Mouse (Mus musculus) fat pad, adult 2 months (tissue): ENCODE measurements around the gene Npc1l1.

Experiments used
- DNase-seq: peaks from one replicate; pipeline ENCODE4 v3.0.0-alpha.2; 2011; ENCODE audit warnings: low read depth, low spot score; ENCODE audit errors: extremely low read depth

The Npc1l1 gene

DNA sequence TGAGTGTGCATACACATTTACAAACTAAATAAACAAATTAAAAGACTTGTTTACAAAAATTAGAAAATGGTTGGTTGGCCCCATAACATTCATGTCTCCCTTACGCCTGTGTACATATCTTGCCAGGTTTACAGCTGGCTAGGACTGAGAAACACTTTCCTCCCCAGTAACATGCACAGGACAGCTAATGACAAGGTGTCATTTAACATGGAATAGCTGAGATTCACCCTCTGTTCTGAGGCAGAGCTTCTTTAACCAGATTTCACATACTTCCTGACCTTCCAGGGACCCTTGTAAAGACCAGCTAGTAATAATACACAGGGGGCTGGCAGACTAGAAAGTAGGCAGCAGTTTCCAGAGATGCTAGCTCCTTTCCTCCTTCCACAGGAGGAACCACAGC, 21.8 kb downstream of the Npc1l1 start:
- DNase-seq = no peak

DNA sequence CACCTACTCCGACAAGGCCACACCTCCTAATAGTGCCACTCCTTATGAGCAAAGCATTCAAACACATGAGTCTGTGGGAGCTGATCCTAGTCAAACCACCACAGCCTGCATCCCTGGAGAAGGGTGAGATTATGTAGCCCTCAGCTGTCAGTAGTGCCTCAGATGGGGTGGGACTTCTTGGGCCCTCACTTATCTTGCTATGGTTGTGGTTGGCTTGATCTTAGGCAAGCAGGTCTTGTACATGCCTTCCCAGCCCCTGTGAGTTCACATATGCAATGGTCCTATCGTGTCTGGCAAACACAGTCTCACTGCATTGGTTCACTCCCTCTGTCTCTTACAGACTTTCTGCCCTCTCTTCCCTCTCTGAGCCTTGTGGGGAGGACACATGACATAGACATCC, 22.9 kb downstream of the Npc1l1 start:
- no peak for DNase-seq

DNA sequence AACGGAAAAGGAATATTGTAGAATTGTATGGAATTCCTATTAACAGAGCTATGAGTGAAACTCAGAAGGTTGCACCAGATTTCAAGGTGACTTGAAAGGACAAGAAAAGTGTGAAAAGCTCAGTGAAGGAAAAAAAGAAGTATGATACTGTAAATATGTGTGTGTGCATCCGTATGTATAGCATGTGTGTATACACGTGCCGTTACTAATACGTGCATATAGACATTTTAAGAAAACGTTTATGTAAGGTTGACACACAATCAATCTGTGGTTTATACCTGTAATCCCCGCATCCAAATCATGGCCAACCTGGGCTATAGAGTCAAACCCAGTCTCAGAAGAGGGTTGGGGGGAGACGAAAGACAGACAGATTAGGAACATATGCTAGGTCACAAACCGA, 29.4 kb downstream of the Npc1l1 start:
- no peak for DNase-seq

DNA sequence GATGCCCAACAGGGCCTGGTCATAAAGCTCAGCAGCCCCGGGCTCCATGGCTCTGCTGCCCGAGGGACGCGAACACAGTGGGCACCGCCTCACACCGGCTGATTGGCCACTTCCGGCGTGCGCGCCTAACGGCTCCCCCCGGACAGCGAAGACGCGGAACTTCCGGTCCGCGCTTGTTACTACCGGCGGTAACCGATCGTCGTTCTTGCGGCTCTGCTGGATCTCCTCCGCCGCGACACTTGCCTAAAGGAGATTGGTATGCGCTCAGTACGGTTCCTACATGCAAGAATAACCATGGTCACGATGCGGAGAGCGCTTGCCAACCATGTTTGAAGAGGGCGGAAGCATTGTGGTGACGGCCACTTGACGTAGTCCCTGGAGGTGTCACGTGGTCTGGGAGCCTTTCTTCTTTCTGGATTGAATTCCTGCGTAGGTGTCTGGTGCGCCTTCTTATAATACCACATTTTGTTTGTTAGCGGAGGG, 29.8 kb downstream of the Npc1l1 start, which contains the start of gene Nudcd3:
Gene Nudcd3 (minus strand): TSS at position 329 of the 483 bp plus-strand sequence.
- DNase-seq = peak; percentile 39

DNA sequence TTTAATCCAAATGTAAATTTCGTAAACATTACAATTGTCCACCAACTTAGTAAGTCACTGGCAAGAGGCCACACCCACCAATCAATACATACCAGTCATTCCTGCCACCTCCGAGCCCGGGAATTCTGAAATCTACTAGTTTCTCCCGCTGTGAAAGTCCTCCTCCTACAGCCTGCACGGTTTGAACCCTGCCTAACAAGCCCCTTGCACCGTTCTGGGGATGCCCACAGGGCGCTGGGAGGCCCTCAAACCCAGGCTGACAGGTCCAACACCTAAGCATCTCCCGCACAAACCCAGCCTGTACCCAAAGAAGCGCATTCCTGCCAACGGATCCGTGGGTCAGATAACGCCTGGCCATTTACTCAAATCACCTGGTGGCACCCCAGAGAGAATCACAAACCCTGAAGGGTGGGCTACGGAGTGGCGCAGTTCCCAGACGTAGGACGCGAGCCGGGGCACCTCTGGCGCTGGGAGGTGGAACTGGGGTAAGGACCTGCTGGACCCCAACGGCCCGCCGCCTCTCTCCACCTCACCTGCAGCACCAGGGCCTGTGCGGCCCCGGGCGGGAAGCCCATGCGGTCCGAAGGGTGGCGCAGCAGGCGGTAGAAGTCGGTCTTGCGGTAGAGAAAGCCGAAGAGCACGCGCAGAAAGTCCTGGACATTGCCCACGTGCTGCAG, 30.4 kb downstream of the Npc1l1 start, which contains the start of gene A730071L15Rik:
Gene A730071L15Rik (plus strand): TSS at position 620 of the 677 bp plus-strand sequence.
- no peak for DNase-seq

DNA sequence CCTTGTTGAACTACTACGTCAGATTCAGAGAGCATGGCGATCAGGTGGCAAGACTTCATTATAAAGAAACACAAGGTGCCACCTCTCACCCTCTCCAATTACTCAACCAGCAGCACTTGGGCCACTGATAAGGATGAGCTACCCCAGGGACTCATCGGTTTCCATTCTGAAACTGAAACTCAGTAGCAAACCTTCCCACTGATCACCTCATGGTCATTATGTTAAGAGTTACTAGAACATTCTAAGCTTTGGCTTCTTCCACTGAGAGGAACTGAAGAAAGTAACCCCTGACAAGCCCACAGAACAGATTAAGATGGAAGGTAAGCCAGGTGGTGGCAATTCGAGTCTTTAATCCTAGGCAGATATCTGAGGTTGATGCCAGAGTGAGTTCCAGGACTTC, 31.5 kb downstream of the Npc1l1 start:
- no peak for DNase-seq

DNA sequence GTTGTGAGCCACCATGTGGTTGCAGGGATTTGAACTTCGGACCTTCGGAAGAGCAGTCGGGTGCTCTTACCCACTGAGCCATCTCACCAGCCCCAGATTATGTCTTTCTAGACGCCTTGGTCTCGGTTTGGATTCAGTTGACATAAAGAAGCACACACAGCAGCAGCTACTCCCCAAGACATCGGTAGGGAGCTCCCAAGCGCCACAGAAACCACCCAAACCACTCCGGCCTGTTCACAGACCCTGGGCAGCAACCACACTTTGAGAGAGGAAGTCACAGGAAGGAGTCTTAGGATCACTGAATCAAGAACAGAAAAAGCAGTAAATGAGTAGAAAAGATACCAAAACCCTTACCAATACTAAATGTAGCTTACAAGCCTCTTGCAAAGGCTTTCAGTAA, 33.2 kb downstream of the Npc1l1 start:
- no peak for DNase-seq

DNA sequence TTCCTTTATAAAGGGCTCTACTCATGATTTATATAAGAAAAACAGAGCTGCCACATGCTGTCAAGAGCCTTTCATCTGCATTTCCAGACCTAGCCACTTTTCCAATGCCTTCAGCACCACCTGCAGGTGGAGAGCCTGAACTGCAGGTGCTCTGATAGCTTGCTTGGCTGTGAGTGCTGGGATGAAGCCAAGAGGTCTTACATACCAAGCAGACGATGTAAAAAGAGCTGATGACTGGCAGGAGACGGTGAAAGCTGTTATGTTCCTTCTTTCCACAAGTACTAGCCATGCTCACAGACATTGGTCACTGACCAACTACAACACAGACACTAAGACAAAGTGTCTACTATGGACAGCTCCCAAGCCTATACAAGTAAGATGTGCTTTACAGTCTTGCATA, 42.1 kb downstream of the Npc1l1 start:
- DNase-seq = peak; percentile 89

DNA sequence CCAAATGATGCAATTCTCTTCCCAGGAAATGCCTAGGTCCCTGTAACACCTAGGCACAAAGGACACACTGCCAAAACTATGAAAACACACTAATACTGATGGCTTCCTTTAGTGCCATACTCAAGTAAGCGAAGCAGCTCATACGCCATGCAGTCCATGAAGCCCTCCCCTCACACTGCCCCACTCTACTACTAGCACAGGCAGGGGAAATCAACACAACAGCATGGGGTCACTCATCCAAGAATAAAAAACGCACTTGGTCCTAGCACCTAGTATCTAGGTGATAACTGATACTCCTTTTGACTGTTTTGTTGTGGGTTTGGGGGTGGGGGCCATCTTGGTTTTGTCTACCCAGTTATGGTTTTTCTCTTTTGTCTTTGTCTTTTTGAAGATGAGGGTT, 42.5 kb downstream of the Npc1l1 start:
- DNase-seq = no peak

DNA sequence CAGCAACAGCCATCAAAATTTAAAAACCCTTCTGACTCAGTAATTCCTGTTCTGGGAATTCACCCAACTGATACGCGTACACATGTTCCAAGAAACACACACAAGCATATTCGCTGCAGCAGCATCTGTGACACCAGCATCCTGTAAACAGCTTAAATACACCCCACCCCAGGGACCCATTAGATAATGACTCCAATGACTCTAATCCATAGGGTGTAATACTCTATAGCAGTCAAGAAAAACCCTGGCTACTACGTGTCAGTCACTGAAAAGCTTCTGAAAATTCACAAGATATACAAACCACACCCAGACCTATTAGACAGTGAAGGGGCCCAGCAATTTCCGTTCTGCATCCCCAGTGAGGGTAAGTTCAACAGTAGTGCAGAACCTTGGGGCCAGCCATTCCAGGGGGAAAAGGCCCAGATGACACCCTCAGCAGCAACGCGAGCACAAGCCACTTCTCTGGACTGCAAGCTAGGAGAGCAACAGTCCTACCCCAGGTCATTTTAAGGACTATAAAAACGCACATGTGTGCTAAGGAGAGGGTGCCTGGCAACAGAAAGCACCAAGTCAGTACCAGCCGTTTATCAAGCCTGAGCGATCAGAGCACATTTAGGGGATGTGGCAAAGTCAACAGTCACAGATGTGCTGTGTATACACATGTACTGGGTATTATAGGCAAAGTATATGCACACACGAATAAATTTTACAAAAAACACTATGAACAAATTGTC, 45.6 kb downstream of the Npc1l1 start:
- DNase-seq = no peak

DNA sequence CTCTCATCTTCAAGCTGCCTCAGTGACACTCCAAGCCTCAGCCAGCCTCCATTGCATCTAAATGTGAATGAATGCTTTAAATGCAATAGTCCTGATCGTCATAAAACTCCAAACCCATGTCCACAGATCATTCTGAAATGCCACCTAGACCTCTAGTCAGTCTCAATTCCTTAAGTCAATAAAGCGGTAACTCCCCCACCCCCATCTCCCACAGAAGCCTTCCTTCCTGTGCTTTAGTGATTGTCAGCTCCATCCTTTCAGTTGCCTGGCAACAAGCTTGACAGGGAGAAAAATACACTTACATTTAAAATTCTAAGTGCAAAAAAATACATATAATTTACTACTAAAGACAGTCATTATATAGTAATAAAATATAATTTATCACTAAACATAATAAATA, 46.7 kb downstream of the Npc1l1 start:
- no peak for DNase-seq

DNA sequence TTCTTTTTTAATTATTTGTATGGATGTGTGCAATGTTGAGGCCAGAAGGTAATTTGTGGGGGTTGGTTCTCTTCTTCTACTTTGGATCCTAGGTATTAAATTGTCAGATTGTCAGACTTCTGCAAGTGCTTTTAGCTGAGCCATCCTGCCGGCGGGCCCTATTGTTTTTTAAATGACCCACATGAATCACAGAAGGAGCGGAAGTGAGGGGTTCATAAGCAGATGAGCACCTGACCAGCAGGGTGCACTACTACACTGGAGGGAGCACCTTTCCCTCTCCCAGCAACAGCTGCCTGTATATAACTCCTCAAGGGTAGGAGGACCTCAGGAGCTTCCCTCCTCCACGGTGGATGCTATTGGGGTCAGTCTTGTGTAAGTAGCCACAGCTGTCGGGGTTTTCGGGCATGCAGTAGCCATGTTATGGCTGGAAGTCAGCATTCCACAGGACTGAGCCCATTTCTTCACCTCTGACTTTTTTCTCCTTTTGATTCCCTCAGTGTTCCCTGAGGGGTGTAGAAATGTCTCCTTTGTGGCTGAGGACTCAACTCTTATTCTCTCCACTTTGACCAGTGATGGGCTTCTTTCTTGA, 49.0 kb downstream of the Npc1l1 start:
- DNase-seq = no peak

DNA sequence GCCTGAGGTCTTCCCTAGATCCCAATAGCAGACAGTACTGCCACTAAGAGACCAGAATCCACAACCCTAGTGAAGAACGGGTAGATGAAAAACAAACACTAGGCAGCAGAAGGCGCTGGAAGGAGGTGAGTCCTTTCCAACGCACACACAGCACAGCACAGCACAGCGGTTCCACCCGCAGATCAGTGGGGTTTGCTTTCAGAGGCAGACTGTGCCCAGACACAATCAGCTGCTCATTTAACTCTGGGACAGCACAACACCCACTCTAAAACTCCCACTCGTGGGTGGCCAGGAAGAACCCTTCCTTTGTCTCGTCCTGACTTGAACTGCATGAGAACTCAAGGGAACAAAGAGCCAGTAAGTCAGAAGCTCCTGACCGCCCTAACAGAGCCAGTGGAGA, 50.7 kb downstream of the Npc1l1 start:
- DNase-seq = no peak

DNA sequence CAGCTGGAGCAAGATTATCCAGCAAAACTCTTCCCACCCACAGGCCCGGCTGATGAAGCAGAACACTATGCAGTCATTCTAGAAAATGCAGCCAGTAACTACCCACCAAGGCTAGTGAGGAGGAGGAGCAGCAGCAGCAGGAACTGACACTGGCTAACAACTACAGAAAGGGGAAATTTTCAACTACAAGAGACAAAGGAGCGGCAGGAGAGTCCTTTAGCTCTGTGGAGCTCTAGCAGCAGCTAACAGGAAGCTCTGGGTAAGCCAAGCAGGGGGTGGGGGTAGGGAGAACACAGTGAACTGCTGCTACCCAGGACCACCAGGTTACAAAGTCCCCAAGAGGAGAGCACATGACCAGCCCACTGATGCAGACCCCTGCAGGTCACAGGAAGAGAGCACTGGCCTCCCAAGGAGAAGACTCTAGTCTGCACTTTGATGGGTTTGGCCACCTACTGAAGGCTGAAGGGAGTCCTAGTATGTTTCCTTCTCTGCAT, 51.2 kb downstream of the Npc1l1 start:
- DNase-seq = no peak

DNA sequence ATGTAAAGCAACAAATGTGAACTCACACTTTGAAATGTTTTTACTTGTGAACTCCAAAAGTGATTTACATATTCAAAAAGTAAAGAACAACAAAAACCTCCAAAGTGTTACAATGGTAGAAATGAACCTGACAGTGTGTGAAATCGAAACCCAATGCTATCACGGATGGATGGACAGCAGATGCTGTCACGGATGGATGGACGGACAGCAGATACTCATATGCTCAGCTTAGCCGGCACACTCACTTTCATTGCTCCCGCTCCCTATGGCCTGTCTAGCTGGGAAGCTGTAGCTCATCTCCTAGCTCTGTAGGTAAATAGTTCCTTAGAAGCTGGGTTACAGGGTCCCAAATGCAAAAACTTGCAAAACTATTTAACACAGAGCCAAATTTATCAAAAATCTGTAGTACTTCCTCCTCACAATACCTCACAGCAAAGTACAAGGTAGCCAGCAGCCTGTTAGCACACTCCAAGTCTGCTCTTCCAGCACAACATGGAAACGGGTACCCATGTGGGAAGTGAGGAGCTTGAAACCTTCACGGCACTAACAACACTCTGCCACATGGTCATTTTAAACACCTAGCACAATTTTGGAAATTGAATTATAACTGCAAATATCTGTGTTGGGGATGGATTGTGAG, 52.0 kb downstream of the Npc1l1 start:
- no peak for DNase-seq

DNA sequence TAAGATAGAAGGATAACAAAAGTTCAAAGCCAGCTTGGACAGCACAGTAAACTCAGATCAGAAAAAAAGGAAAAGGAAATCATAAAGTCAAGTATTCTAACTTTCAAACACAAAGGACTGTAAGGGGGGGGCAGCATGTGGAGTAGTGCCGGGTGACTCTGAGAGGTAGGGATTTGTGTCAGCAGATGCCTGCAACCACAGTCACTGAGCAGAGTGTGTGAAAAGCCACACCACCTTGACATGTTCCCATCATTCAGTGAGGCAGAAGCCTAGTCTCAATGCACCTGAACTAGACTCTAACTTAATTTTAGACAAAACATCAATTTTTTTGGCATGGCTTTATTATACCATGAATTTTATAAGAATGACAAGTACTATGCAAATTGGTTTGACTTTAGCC, 54.4 kb downstream of the Npc1l1 start:
- no peak for DNase-seq

DNA sequence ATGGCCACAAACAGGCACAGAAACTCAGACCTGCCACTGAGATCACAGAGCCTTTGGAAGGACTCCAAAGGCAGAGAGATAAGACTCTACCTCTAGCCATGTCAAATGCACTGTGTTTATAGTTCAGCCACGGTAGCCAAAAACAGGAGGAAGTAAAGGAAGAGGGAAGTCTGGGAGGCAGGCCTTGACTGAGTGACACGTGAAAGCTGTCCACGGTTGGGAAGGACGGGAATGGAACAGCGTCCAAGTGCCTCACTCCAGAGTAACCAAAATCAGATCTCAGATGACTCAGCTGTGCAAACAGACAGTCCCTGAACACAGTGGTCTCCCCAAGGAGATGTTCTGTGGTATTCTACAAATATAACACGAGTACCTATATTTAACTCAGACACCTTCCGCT, 55.2 kb downstream of the Npc1l1 start:
- no peak for DNase-seq

DNA sequence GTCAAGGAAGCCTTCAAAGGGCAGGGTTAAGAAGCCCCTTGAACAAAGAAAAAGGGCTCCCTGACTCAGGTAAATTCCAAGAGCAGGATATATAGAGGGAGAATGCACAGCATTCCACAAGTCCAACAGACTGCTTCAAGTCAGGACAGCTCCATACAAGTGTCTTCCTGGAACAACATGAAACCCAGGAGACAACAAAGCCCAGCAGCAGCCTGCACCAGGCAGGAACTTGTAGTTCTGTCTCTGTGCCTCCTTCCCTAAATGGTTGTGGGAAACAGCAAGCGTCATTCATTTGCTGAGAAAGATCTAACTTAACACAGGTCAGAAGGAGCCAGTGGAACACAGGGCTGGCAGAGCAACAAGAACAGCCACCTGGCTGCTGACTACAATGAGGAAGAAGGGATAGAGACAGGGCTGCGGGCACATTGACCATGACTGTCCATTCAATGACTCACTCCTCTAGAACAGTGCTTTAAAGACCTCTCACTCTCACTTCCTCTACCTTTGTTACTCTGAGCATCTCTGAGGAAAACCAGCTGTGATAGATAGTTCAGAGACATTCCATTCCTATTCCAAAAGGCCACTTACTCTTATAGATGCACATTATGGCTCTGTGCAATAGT, 60.8 kb downstream of the Npc1l1 start:
- DNase-seq = peak; percentile 34

DNA sequence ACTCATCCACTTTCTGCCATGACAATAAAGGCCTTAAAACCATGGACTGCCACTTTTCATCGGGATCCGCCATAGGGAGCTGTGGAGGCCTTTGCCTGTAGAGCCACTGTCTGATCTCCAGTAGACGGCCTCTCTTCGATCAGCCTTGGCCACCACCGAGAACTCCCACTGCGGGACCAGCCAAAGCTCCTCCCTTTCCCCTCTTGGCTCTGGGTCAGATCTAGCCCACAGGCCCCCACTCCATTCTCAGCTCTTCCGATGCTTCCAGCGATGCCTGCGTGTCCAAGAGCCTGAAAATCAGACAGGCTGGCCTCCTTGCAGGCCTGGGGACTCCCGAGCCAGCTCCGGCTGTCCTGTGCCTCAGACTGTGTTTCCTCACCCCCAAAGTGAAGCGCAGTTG, 63.6 kb downstream of the Npc1l1 start:
- no peak for DNase-seq

DNA sequence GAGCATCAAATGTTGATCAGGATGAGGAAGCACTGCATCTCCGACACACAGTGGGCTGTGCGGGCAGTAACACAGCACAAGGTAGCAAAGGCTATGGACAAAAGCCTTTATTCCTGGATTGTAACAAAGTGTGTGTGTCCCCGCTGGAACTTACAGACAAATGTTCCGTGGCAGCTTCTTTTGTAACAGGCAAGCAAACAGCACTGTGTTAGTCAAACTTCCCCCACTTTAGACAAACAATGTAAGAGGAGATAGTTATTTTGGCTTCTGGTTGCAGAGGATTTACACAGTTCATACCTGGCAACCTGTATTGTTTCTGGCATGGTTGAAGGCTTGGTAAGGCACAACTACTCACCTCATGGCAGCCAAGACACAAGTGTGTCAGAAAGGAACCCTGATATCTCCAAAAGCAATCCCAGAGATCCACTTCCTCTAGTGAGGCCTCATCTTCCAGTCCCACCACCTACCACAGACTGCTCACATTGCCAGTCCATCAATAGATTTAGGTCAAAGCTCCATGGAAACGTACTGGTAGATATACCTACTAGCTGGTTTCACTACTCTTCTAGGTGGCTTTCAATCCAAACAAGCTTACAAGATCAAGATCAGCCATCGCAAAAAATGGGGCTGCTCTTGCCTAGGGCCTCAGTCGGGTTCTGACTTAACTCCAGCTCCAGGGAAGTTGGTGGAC, 64.4 kb downstream of the Npc1l1 start:
- DNase-seq = peak; percentile 36
